In the genomic region with DNA sequence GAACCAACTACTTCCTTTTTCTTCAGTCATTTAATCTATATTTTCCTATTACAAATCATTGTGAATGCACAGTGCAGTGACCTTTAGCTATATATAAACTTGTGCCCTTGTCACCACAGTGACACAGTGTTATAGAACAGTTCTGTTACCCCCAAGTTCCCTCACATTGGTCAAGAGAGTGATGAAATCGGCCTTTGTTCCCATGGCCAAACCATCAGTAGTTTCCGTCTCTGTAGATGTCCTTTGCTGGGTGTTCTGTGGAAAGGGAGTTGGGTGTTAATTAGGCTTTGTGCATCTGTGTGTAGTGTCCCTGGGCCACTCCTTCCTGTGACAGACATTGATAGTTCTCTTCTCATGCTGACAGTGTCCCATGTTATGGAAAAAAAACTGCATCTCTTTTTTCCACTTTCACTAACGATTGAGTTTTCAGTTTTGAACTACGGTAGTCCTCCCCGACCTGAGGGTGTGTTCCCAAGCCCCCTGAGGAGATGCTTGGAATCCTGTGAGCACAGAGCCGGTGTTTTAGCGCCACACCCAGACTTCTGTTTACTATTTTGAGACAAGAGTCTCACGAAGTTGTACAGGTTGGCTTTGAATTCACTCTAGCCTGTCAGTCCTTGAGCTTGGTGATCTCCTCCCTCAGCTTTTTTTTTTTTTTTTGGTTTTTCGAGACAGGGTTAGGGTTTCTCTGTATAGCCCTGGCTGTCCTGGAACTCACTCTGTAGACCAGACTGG, we compare ENCODE assay signal across 21 mouse cellular contexts. TPM values are rescaled to one million over a fixed set of nuclear protein-coding genes. Genes with fewer than 3 reads are reported as not detected.
DNase-seq lines count a peak whose midpoint lies in the region; ATAC-seq and TF ChIP-seq lines count a peak whose summit lies in the region.
"Had no signal": no experiment of that assay in that cellular context is flagged by ENCODE, and none has a peak within 500 bp of the region (broad histone marks: within the 10 kb centered on the region; RNA-seq: fewer than 3 reads in every experiment).

No protein-coding gene starts in this region.

- no peaks in the 10 kb centered on the region for H3K27me3 ChIP-seq in lung, postnatal 0 days (replicated peaks; ENCODE audit: insufficient read depth, low read length)
- H3K27me3 ChIP-seq in liver, embryonic 15.5 days = no peaks in the 10 kb centered on the region
- H3K27me3 ChIP-seq in kidney, embryonic 16.5 days (ENCODE audit: insufficient read depth, low read length) = no peaks in the 10 kb centered on the region
- H3K27me3 ChIP-seq: embryonic facial prominence, embryonic 15.5 days; limb, embryonic 12.5 days; midbrain, embryonic 13.5 days had no signal

- TF ChIP-seq POLR2A in lung, adult 2 months (IDR thresholded peaks at IDR 0.05; ENCODE audit: borderline replicate concordance, extremely low read depth, low read depth, low read length) = no peak

- H3K36me3 ChIP-seq in lung, postnatal 0 days (ENCODE audit: insufficient read depth, low read length) = no peaks in the 10 kb centered on the region
- no peaks in the 10 kb centered on the region for H3K36me3 ChIP-seq in liver, embryonic 15.5 days (replicated peaks)
- H3K36me3 ChIP-seq in kidney, embryonic 16.5 days (ENCODE audit: insufficient read depth, low read length) = no peaks in the 10 kb centered on the region
- H3K36me3 ChIP-seq: midbrain, embryonic 13.5 days had no signal

- 79% methylated on average over 9 of the region's 9 CpGs for WGBS in lung, postnatal 0 days
- WGBS in lung, adult 2 months = 62% methylated on average over 9 of the region's 9 CpGs
- WGBS in liver, embryonic 15.5 days (ENCODE audit: insufficient replicate concordance) = 71% methylated on average over 9 of the region's 9 CpGs
- 87% methylated on average over 9 of the region's 9 CpGs for WGBS in kidney, embryonic 16.5 days

- H3K9ac ChIP-seq in lung, postnatal 0 days (replicated peaks; ENCODE audit: low read depth) = no peak overlapping the region
- no peak overlapping the region for H3K9ac ChIP-seq in liver, embryonic 15.5 days
- no peak overlapping the region for H3K9ac ChIP-seq in kidney, embryonic 16.5 days (replicated peaks; ENCODE audit: low read length)
- H3K9ac ChIP-seq: embryonic facial prominence, embryonic 15.5 days; limb, embryonic 12.5 days; midbrain, embryonic 13.5 days had no signal

- ATAC-seq in lung, postnatal 0 days = peak; percentile 55
- ATAC-seq in liver, embryonic 15.5 days (ENCODE audit: insufficient read depth) = peak; percentile 63
- peak; percentile 91 for ATAC-seq in neutrophil, adult 5-6 weeks (ENCODE audit: extremely low read depth, insufficient number of reproducible peaks, low FRiP score, poor library complexity, severe bottlenecking)
- ATAC-seq in kidney, embryonic 16.5 days (ENCODE audit: low FRiP score, low TSS enrichment) = no peak
- ATAC-seq: midbrain, embryonic 13.5 days had no signal

- H3K4me1 ChIP-seq in lung, postnatal 0 days (ENCODE audit: insufficient read depth, low read depth, low read length) = no peaks in the 10 kb centered on the region; the same call in 1 of the 2 replicates
- H3K4me1 ChIP-seq in lung, adult 2 months (ENCODE audit: control insufficient read depth, insufficient read depth, low read length) = peaks cover 4% of the 10 kb centered on the region
- H3K4me1 ChIP-seq in liver, embryonic 15.5 days (replicated peaks) = peaks cover 59% of the 10 kb centered on the region
- H3K4me1 ChIP-seq in kidney, embryonic 16.5 days (ENCODE audit: insufficient read depth, low read length) = peaks cover 28% of the 10 kb centered on the region

- no peak overlapping the region for H3K4me2 ChIP-seq in lung, postnatal 0 days (replicated peaks; ENCODE audit: low read depth, low read length)
- no peak overlapping the region for H3K4me2 ChIP-seq in liver, embryonic 15.5 days
- H3K4me2 ChIP-seq in kidney, embryonic 16.5 days (replicated peaks; ENCODE audit: low read depth, low read length) = no peak overlapping the region
- H3K4me2 ChIP-seq: embryonic facial prominence, embryonic 15.5 days; heart, embryonic 11.5 days; limb, embryonic 12.5 days; midbrain, embryonic 13.5 days had no signal

- H3K9me3 ChIP-seq in lung, postnatal 0 days (ENCODE audit: low read length) = no peaks in the 10 kb centered on the region
- H3K9me3 ChIP-seq in liver, embryonic 15.5 days (replicated peaks) = no peaks in the 10 kb centered on the region
- no peaks in the 10 kb centered on the region for H3K9me3 ChIP-seq in kidney, embryonic 16.5 days (ENCODE audit: low read length)
- H3K9me3 ChIP-seq: embryonic facial prominence, embryonic 15.5 days; limb, embryonic 12.5 days; midbrain, embryonic 13.5 days had no signal

- H3K27ac ChIP-seq in lung, postnatal 0 days (ENCODE audit: low read length) = no peak overlapping the region
- peak overlapping the region; percentile 59 for H3K27ac ChIP-seq in liver, embryonic 15.5 days (replicated peaks)
- H3K27ac ChIP-seq in kidney, embryonic 16.5 days (ENCODE audit: low read length) = no peak overlapping the region
- H3K27ac ChIP-seq: embryonic facial prominence, embryonic 15.5 days; limb, embryonic 12.5 days; midbrain, embryonic 13.5 days had no signal

- no peak for TF ChIP-seq EP300 in lung, postnatal 0 days (IDR thresholded peaks at IDR 0.05)

- peak; percentile 41 for DNase-seq in lung, postnatal 0 days (ENCODE audit: low spot score)
- no peak for DNase-seq in lung, adult 2 months
- DNase-seq in R1 (ENCODE audit: low read depth, low spot score) (peak; percentile 77), MN1 (ENCODE audit: low spot score) (no peak)
- no peak for DNase-seq in neural tube, embryonic 10.5 days (ENCODE audit: extremely low spot score, low spot score)
- DNase-seq: adrenal gland, postnatal 14 days; cerebellum, adult 18-20 months; gastrocnemius, postnatal 36 days; heart, postnatal 14 days; kidney, adult 8-10 months; kidney, postnatal 36 days; layer of hippocampus, adult 9-11 months; spleen, adult 18-20 months; thymus, adult 2 months had no signal

- H3K4me3 ChIP-seq in lung, postnatal 0 days (ENCODE audit: low read depth, low read length) = no peak overlapping the region
- no peak overlapping the region for H3K4me3 ChIP-seq in lung, adult 2 months (replicated peaks; ENCODE audit: extremely low read depth, low read depth, low read length)
- no peak overlapping the region for H3K4me3 ChIP-seq in liver, embryonic 15.5 days (replicated peaks)
- no peak overlapping the region for H3K4me3 ChIP-seq in kidney, embryonic 16.5 days (ENCODE audit: low read length)
- H3K4me3 ChIP-seq: embryonic facial prominence, embryonic 15.5 days; limb, embryonic 12.5 days; midbrain, embryonic 13.5 days had no signal

- TF ChIP-seq CTCF in lung, postnatal 0 days (IDR thresholded peaks at IDR 0.05) = no peak
- no peak for TF ChIP-seq CTCF in lung, adult 2 months (IDR thresholded peaks at IDR 0.05; ENCODE audit: insufficient read depth, low read length)

RNA-seq across cellular contexts. Expression of a gene that starts 9.6 kb away (rescaled TPM):
- polyA plus RNA-seq in lung, postnatal 0 days (2015; fragmentation: Nextera tagmentation; extraction: Ambion mirVana) = 39.7 and 44.5 TPM in 2 replicates
- polyA plus RNA-seq in lung, adult 2 months (2012; rRNA removed) = 32.7 and 45.8 TPM in 2 replicates
- polyA plus RNA-seq in liver, embryonic 15.5 days (2015; fragmentation: Nextera tagmentation; extraction: Ambion mirVana) = 29.6 and 29.7 TPM in 2 replicates
- total RNA-seq in neutrophil, adult 5-6 weeks (2017) = 44.8 and 59.6 TPM in 2 replicates
- 102 and 108 TPM in 2 replicates for polyA plus RNA-seq in kidney, embryonic 16.5 days (2015; fragmentation: Nextera tagmentation; extraction: Ambion mirVana)

RNA-seq across cellular contexts. Expression of a gene that starts 54.6 kb away (rescaled TPM):
- 4.7 and 5.5 TPM in 2 replicates for polyA plus RNA-seq in lung, postnatal 0 days (2015; fragmentation: Nextera tagmentation; extraction: Ambion mirVana)
- polyA plus RNA-seq in lung, adult 2 months (2012; rRNA removed) = 6.0 and 9.3 TPM in 2 replicates
- 2.1 and 2.6 TPM in 2 replicates for polyA plus RNA-seq in liver, embryonic 15.5 days (2015; fragmentation: Nextera tagmentation; extraction: Ambion mirVana)
- 7.7 and 8.5 TPM in 2 replicates for total RNA-seq in neutrophil, adult 5-6 weeks (2017)
- 14.0 and 14.6 TPM in 2 replicates for polyA plus RNA-seq in kidney, embryonic 16.5 days (2015; fragmentation: Nextera tagmentation; extraction: Ambion mirVana)

Comparison
In these comparisons a context has a peak if more than half of its experiments do, and no peak if none do; other contexts are left out.
1. DNase-seq: peak in lung, postnatal 0 days (single experiment) and R1 (single experiment); none in lung, adult 2 months (single experiment), neural tube, embryonic 10.5 days (single experiment) and MN1 (single experiment).